Mouse (Mus musculus): Measurements from ENCODE around the gene Batf.
"Not testable (repeated sequence)": the region's sequence is repeated elsewhere in the genome, so short reads cannot be mapped to it uniquely, and the experiment has no call there.

Gene Batf

DNA sequence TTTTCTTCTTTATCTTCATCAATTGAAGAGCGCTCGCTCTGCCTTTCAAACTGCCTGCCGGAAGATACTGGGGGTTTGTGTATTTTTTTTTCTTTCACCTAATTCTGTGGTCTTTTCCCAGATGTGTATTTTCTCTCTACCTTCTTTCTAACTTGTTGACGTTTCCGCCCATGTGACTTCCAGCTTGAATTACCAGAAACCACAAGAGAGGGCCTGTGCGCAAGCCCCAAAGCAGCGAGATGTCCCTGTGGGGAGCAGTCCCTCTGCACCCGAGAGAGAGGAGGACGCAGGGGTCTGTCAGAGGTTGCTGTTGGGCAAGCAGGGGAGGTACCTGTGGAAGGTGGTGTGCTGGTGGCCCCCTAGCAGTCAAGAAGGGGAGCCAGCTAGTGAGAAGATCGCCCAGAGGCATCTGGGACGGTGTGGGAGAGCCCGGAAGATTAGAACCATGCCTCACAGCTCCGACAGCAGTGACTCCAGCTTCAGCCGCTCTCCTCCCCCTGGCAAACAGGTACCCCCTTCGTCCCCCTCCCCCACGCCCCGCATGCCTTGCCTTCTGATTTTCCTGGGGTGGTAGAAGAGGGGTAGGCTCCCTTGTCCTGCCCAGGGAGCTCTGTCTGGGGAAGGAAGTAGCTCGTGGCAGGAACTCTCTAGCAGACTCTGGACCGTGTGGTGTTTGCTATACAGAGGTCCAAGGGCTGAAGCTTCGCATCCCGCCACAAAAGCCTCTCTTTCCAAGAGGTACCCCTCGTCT is at the start of gene Batf:
Batf (plus strand) TSS at position 204 of the 751 bp plus-strand sequence.
- no peak for DNase-seq (ENCODE audit: low read depth)

DNA sequence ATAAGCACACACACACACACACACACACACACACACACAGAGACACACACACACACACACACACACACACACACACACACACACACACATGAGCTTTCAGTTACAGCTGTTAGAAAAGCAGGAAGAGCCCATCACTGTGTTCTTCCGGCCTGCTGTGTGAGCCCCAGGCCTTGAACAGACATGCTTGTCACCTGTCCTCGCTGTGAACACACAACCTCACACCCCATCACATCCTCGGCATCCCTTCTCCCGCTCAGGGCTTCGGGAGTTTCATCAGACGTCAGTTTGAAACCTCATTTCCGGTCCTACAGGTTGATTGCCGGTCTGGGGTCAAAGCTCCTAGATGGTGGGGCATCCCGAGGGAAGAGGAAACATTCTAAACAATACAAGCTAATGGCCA is 48.5 kb upstream of the Batf start:
- DNase-seq (ENCODE audit: low read depth) = no peak

DNA sequence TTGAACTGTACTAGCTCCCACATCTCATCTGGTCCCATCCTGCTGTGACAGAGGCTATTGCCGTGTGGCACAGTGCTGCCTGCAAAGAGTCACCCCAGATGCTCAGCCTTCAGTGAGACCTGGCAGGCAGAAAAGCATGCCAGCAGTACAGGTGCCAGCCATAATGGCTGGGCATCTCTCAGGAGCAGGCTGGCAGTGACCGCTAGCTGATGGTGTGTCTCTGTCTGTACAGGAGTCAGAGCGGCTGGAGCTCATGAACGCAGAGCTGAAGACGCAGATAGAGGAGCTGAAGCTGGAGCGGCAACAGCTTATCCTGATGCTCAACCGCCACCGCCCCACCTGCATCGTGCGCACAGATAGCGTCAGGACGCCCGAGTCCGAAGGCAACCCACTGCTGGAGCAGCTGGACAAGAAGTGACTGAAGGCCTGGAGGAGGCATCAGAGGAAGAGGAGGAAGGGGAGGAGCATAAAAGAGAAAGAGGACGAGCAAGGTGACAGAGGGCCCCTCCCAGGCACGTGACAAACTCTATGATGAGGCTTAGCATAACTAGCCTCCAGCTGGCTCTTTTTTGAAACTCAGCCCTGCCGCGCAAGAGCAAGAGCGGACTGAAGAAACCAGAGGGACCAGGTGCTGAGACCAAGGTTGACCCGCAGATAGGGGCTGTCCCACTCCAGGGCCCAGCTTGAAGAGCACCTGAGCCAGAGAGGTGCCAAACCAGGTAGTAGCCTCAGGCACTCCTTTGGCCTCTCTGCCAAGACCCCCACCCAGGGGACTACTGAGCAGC is 47.7 kb upstream of the Batf start:
- DNase-seq (ENCODE audit: low read depth) = no peak

DNA sequence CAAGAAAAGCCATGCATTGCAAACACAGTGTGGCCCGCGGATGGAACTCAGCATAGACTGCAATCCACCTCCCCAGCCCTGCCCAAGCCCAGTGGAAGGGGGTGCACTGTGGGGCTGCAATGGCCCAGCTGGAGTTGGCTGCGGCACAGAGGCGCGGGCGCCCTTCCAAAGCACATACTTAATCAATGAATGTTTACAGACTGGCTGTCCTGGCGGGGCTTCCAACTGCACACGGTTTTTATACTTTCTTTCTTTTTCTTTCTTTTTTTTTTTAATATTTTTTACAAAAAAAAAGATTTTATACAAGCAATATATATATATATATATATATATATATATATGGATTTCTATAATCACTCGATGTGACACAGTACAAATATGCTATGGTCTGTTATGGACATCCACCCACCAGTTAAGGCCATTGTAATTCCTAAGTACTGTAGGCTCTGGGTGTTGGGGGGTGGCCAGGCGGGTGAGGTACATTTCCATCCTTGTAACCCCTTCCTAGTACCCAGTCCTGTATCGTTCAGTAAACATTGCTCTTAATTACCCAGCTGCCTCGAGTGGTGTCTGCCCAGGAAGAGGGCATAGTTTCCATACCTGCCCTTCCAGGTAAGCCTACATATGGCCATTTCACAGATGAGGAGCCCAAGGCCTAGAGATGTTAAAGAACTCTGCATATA is 47.0 kb upstream of the Batf start:
- no peak for DNase-seq (ENCODE audit: low read depth)

DNA sequence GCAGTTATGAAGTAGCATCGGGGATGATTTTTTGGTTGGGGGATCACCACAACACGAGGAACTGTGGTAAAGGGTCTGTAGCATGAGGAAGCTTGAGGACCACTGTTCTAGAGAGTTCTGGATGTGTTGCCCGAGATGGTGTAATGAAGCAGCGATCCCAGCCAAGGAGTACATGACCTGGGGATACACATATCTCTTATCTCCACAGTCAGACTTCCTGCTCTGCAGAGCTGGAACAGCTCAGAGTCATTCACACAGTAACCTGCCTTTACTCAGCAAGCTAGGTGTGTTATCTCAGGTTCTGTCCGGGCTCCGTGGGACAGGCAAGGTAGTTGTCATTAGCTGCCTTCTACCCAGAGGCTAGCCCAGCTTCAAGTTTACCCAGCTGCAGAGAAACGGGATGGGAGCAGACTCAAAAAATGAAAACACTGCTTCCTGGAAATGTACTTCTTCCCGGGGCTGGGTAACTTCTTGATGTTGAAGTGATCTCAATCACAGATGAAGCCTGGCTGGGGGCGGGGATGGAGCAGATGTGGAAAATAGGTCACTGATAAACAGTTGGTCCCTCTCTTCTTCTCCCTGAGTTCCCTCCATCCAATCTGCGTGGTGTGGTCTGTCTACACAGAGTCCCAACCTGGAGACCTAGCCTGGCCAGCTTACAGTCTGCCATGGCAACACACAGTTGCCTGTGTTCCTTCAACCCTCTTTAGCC is 45.5 kb upstream of the Batf start:
- no peak for DNase-seq (ENCODE audit: low read depth)

DNA sequence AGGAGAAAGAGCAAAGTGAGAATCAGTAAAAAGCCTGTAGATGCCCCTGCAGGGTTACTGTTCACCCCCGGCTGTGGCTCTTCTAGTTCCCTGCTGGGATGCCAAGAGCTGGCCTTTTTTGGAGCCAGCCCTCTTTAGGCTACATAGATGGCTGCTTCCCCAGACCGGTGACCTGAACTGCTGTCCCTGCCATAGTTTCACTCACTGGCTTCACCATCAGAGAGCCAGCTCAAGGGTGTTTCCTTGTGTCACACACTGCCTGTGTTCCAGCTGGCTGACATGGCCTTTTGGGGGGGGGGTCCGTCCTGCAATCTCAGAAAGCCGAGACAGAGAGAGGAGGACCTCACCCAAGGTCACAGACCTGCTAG is 44.9 kb upstream of the Batf start:
- no peak for DNase-seq (ENCODE audit: low read depth)

DNA sequence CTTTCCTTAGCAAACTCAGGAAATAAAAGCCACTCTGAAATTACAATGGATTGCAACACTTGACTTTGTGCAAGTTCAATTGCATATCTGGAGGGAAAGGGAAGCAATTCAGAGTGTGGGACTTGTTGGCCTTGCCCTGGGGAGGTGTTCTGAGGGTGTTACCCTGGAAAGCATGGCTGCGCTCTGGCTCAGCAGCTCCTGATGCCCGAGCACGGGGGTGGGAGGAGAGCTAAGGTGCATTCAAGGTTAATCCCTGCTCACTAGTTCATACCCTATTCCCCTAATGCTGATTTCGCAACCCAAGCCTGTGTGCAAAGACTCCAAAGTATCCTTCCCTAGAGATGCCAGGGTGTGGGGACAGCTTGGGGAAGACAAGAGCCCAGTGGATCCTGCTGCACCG is 42.7 kb upstream of the Batf start:
- no peak for DNase-seq (ENCODE audit: low read depth)

DNA sequence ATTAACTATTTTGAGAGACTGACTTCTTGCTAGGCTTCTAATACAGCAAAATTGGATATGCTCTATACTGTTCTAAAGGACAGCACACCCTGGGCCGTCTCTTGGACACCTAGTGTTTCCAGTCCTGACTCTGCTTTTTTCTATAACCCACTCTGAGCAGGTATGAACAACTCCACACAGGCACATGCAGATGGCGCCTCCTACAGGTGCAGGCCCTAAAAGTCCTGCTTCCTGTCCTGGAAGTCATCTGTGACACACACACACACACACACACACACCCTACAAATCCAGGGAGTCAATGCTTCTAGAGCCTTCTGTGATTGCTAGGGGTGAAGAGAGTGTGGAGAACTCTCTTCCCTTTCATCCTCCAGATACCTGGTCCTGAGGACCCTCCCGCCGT is 40.8 kb upstream of the Batf start:
- no peak for DNase-seq (ENCODE audit: low read depth)

DNA sequence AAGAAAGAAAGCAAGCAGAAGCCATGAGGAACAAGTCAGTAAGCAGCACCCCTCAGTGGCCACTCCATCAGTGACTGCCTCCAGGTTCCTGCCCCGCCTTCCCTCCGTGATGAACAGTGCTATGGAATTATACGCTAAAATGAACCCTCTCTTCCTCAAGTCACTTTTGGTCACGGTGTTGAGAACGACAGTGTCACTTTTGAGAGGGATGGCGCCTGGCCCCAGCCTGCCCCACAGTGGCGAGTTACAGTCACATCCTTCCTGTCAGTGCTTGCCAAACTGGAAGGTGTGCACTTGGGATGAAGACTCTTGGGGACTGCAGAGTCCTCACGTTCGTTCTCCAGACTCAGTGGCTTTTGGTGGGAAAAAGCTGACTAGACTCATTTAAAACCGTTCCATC is 39.1 kb upstream of the Batf start:
- DNase-seq (ENCODE audit: low read depth) = no peak

DNA sequence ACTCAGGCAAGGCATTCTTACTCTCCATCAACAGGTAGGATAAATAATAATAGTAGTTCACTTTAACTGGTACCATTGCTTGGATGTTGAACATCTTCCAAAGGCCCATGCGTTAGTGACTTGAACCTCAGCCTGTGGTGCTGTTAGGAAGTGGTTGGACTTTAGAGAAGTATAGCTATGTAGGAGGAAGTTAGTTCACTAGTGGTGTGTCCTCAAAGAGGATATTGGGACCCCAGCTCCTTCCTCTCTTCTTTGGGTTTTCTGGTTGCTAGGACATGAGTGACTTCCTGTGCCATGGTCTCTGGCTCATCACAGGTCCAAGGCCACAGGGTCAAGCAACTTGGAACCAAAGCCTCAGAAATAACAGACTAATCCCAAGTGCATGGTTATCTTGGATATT is 38.5 kb upstream of the Batf start:
- DNase-seq (ENCODE audit: low read depth) = no peak

DNA sequence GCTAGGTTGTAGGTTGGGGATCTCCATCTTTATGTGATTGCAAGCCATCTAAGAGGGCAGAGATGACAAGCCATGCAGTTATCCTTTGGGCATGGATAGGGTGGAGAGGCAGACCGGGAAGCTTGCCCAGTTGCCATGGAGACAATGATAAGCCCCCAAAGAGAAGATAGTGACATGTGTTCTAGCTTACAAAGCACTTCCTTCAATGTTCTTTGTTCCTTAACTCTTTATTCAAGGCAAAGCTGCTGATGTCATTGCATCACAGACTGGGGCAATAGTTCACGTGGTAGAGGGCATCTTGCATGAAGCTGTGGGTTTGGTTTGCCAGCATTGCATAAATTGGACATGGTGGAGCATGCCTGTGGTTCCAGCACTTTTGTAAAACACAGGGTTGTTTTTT is 27.1 kb upstream of the Batf start:
- DNase-seq (ENCODE audit: low read depth) = no peak

DNA sequence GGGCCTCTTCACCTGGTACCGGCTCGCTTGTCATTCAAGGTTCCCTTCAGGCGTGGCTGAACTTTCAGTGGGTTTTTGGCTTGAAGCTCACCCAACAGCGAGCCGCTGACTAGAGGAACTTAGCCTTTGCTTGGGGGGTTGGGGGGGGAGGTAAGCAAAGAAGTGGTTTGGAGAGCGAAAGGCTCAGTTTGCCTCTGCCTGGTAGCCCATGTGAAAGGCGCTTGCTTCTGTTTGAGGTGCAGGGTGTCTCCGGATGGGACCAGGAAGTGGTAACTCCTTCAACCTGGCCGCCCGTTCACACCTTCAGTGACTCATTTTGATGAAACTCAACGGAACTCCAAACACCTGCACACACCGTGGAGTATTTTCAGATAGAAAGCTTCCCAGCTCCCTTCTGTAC is 25.6 kb upstream of the Batf start:
- DNase-seq (ENCODE audit: low read depth) = no peak

DNA sequence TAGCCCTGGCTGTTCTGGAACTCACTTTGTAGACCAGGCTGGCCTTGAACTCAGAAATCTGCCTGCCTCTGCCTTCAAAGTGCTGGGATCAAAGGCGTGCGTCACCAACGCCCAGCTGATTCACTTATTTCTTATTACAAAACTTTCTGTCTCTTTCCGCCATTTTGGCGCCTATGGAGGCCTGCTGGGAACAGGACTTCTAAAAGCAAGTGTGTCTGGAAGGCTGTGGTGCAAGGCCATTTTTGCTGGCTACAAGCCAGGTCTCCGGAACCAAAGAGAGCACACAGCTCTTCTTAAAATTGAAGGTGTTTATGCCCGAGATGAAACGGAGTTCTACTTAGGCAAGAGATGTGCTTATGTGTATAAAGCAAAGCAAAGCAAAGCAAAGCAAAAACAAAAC is 24.2 kb upstream of the Batf start:
- DNase-seq (ENCODE audit: low read depth) = not testable (repeated sequence)

DNA sequence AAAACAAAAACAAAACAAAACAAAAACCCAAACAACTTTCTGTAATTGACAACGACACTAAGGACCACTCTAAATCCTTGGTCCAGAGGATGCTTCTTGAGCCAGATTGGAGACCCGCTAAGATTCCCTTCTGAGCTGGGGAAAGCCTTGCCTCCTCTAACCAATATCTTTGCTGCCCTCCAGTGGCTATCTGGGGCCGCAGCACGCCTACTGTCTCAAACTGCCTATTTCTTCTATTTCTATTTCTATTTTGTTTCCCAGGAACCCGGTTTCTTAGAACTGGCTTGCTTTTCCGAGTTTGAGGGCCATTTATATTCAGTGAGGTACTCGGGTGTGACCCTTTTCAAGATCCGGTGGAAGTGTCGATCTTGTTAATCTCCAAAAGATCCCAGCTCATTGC is 23.6 kb upstream of the Batf start:
- peak; percentile 60 for DNase-seq (ENCODE audit: low read depth)

DNA sequence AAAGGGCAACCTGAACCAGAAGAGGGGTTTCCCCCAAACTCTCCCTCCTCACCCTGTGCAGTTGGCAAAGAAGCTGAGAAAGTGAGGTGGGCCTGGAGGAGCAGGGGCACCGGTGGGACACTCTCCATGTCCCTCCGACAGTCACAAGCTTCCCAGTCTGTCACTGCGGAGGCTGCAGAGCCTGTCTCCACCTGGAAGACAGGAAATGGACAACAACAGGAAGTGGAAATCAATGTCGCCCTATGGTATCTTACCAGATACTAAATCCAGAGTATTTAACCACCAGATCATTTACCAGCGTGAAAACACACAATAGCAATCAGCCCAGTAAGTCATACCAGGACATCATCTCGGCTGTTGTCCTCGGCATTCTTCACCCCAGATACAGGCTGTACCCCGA is 20.4 kb upstream of the Batf start:
- no peak for DNase-seq (ENCODE audit: low read depth)

DNA sequence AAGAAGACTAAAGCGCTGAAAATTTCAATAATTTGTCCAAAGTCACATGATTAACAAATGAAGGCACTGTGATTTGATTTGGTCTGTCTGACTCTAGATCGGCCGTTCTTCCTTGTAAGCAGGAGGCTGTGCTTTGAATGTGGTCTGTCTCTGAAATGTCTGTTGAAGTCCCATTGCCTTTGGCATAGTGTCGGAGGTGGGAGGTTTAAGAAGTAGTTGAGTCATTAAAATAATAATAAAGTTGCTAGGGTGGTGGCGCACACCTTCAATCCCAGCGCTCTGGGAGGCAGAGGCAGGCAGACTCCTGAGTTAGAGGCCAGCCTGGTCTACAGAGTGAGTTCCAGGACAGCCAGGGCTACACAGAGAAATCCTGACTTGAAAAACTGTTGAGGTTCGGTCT is 19.4 kb upstream of the Batf start:
- no peak for DNase-seq (ENCODE audit: low read depth)

DNA sequence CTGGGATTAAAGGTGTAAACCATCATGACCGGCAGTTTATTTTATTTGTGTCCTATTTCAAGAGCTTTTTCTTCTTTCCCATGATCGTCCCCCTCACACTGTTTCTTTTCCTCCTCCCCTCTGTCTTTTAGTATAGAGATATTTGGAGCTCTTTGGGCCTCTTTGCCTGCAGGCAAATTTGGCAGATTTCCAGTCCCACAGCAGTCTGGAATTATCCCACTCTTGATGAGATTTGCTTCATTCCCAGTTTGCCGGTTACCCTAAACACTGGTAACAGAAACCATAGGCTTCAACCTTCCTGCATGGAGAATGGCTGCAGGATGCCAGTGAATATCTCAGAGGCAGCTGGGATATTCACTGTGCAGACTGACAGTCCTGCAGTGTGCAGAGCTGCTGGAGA is 17.8 kb upstream of the Batf start:
- DNase-seq (ENCODE audit: low read depth) = no peak

DNA sequence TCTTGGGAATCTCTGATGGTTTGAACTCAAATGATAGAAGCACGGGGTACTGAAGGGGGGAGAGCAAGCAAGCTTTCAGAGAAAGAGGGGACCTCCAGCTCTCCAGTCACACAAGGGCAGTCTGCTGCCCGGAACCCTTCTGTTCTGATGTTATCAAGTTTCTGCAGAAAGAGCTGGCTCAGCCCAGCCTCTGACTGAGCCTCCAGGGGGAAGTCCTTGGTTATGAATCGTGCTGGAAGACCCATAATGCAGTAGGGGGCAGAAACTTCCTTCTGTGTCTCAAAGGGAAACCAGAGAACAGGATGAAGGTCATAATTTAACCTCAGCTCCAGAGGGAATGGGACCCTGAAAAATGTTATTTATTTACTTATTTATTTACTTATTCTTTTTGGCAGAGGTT is 16.4 kb upstream of the Batf start:
- DNase-seq (ENCODE audit: low read depth) = no peak

DNA sequence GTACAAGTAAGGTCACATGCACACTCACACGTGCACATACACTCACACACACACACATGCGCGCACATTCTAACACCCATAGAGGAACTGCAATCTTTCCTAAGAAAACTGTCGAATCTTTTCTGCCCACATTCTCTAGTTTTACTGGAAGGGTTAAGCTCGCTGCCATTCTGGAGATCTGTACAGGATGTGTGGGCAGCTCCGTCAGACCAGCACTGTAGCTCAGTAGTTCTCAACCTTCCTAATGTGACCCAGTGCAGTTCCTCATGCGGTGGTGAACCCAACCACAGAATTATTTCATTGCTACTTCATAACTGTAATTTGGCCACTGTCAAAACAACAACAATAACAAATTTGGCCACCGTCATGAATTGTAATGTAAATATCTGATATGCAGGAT is 12.6 kb upstream of the Batf start:
- DNase-seq (ENCODE audit: low read depth) = no peak

DNA sequence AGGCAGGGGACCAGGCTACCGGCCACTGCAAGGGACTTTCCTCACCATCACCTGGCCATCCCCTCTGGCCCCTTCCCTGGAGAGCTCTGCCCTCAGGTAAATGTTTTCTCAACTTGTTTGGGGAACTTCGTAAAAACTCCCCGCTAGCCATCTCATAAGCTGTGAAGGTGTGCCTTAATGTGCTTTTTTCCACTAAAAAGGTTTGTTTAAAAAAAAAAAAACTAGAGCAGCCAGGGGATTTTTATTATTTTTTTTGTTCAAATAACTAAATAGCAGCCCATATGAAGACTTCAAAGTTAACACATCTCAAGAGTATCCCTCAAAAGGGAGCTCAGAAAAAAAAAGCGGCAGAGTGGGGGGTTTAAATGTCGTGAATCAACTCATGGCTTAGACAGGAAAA is 7.4 kb upstream of the Batf start:
- no peak for DNase-seq (ENCODE audit: low read depth)

DNA sequence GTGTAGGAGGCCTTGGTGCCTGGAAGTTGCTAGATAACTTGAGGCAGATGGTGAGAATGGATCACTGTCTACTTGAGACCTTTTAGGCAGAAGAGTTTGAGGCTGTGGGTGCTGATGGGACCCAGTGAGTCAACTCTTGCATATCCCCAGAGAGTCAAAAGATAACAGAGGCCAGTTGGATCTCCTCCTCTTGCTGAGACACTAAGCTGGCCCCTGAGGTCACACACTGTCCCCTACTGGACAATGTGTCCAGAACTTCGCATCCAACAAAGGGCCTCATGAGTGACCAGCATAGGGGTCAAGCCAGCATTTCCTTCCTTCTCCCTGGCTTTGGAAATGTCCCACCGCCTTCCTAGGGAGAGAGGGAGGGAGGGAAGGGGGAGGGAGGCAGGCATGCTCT is 6.7 kb upstream of the Batf start:
- DNase-seq (ENCODE audit: low read depth) = no peak

DNA sequence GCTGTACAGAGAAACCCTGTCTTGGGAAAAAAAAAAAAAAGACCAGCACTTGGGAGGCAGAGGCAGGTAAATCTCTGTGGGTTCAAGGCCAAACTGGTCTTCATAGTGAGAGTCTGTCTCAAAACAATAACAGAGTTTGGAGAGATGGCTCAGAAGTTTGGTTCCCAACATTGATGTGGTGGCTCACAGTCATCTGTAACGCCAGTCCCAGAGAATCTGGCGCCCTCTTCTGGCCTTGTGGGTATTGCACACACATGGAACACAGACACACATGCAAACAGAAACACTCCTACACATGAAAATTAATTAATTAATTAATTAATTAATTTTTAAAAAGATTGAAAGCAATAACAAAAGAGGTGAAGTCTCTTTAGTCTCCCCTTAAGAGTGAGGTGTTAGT is 4.1 kb upstream of the Batf start:
- no peak for DNase-seq (ENCODE audit: low read depth)
